Mouse (Mus musculus) intestine, embryonic 15.5 days (tissue): ENCODE results near the gene Gpr132. TPM values are rescaled to one million over a fixed set of nuclear protein-coding genes. Genes with fewer than 3 reads are reported as not detected.

ENCODE experiments used
- ATAC-seq: fragments of 200-750 bp; cut with Nextera tagmentation; 2 replicates; pipeline ENCODE4 v1.8.0; 2017; ENCODE audit warnings: moderate TSS enrichment, moderate library complexity
- H3K27ac ChIP-seq: fragments of 300-500 bp; sonication (generic); 2 replicates; pipeline ENCODE4 v1.5.1; 2015; ENCODE audit warnings: mild to moderate bottlenecking, inconsistent platforms
- H3K27me3 ChIP-seq: fragments of 300-500 bp; sonication (generic); replicated peaks from 2 replicates; pipeline ENCODE4 v1.6.1; 2015; ENCODE audit warnings: inconsistent platforms
- H3K36me3 ChIP-seq: fragments of 300-500 bp; sonication (generic); 2 replicates; pipeline ENCODE4 v1.6.1; 2015; ENCODE audit warnings: inconsistent platforms
- H3K4me1 ChIP-seq: fragments of 300-500 bp; sonication (generic); replicated peaks from 2 replicates; pipeline ENCODE4 v1.6.1; 2015; ENCODE audit warnings: inconsistent platforms
- H3K4me2 ChIP-seq: fragments of 300-500 bp; sonication (generic); replicated peaks from 2 replicates; pipeline ENCODE4 v1.6.1; 2015; ENCODE audit warnings: mild to moderate bottlenecking, inconsistent platforms
- H3K4me3 ChIP-seq: fragments of 300-500 bp; sonication (generic); replicated peaks from 2 replicates; pipeline ENCODE4 v1.5.1; 2015; ENCODE audit warnings: inconsistent platforms
- H3K9ac ChIP-seq: fragments of 300-500 bp; sonication (generic); 2 replicates; pipeline ENCODE4 v1.6.1; 2015; ENCODE audit warnings: inconsistent platforms
- H3K9me3 ChIP-seq: fragments of 300-500 bp; sonication (generic); 2 replicates; pipeline ENCODE4 v1.6.1; 2016; ENCODE audit warnings: inconsistent platforms
- WGBS: fragments of 180-500 bp; shearing (Covaris S2); methylation state at CpG from one replicate; pipeline ENCODE4 v1.1.7; 2015; 5-methylcytosine and 5-hydroxymethylcytosine counted together
- polyA plus RNA-seq: library from polyadenylated mRNA; unstranded; fragments of >200 nt; fragmentation: Nextera tagmentation; extraction: Ambion mirVana; gene quantifications from 2 replicates; pipeline ENCODE4 v1.2.1, GENCODE M21; 2015

Gpr132 gene
- polyA plus RNA-seq, 1 experiment from 2014 or later: 0.24 TPM

DNA sequence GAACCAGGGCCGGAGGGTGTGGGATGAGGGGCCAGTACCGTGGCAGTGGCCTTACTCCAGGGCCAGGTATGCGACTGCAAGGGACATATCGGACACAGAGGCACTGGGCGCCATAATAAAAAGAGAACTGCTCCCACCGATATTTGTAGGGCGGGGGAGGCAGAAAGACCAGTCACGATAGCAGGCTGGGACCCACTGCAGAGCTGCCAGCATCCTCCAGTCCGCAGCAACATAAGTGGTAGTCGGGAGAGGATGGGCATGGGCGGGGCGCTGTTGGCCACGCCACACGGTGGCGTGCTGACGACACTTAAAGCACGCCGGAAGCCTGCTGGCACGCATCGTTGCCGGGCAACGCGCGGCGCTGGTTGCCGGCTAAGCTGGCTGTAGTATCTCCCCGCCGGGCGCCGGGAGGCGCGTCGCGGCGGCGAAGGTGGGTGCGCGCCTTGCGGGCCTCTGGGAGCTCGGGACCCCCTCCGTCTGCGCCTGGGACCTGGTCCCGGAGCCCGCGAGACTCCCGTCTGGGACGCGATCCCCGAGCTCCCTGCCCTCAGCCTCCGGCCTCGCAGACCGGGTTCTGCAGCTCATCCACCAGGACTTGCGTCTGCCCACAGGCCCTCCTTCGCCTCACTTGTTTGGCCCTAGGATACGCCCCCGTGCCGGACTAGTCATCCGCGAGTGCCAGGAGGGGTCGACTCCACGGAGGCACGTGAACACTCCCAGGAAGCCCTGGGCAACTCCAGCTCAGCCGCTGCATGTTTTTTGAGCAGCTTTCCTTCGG lies 59.3 kb downstream of the Gpr132 start, which contains the start of gene Clba1:
Gene Clba1 (plus strand): TSS at position 351 of the 778 bp plus-strand sequence.
- Histone ChIP-seq H3K27ac (no peak within 1 kb of the TSS), H3K4me3 (peak within 1 kb of the TSS; percentile 58), H3K4me1 (peaks cover 14% of the 10 kb centered on the region), H3K9me3 (no peaks in the 10 kb centered on the region), H3K4me2 (peak within 1 kb of the TSS; percentile 94), H3K36me3 (no peaks in the 10 kb centered on the region), H3K9ac (peak within 1 kb of the TSS; percentile 55), H3K27me3 (no peaks in the 10 kb centered on the region; the same call in 1 of the 2 replicates)
- ATAC-seq: peak; percentile 96
- WGBS: under 1% methylated on average over 64 of the region's 64 CpGs

DNA sequence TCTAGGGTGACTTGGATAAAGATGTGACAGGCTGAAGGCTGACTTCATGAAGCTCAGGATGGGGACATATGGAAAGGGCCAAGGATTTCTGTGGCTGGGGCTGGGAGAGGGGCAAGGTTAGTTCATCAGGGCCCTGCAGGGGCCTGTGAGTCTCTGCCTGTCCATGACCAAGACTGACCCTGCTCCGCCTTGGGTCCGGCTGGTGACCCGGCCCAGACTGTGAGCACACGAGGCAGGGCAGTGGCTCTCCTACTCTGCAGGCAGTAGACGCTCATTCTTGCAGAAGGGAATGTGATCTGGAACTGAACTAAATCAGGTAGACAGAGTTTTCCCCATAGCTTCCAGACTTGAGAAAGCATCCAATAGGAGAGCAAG lies 59.8 kb downstream of the Gpr132 start:
- Histone ChIP-seq H3K9me3 (no peaks in the 10 kb centered on the region), H3K9ac (peak overlapping the region; percentile 39), H3K27me3 (no peaks in the 10 kb centered on the region; the same call in 1 of the 2 replicates), H3K4me1 (peaks cover 18% of the 10 kb centered on the region), H3K36me3 (no peaks in the 10 kb centered on the region), H3K4me3 (peak overlapping the region; percentile 58), H3K27ac (no peak overlapping the region), H3K4me2 (peak overlapping the region; percentile 94)
- WGBS: 71% methylated on average over 5 of the region's 5 CpGs
- peak; percentile 35 for ATAC-seq

DNA sequence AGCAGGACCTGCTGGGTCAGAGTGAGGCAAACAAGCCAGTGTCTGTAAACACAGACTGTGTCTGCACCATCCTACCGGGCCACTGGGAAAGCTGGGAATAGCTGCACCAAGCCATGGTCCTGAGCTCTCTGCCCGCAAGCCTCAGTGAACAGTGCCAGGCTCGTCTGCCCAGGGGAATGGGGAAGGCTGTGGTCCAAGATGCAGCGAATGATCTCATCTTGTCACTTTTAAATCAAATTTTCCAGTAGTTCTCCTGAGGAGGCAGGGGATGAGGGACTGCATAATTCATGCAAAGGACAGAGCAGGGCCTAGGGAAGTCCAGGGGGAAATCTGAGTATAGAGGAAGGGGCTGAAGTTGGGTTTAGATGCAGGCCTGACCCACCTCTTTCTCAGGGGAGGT lies 60.2 kb downstream of the Gpr132 start:
- Histone ChIP-seq H3K27ac (no peak overlapping the region), H3K4me2 (no peak overlapping the region), H3K36me3 (no peaks in the 10 kb centered on the region), H3K27me3 (no peaks in the 10 kb centered on the region; the same call in 1 of the 2 replicates), H3K9me3 (no peaks in the 10 kb centered on the region), H3K4me1 (peaks cover 18% of the 10 kb centered on the region), H3K9ac (peak overlapping the region; percentile 39; the same call in 1 of the 2 replicates), H3K4me3 (no peak overlapping the region)
- ATAC-seq: no peak
- 84% methylated on average over 4 of the region's 4 CpGs for WGBS

DNA sequence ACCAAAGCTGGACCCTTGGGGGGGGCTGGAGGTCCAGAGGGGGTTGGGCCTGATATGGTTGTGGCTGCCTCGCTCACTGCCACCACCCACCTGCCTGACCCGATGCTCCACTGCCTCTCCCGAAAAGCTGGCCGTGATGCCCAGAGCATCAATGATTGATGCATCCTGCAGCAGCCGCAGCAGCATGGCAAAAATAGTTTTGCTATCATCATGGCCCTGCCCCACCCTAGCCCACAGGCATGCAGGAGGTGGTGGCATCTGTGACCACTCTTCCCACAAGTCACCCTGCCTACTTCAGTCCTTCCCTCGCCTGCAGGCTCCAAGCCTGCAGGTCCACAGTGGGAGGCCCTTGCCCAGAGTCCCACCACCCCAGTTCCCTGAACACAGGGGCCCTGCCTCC lies 62.0 kb downstream of the Gpr132 start:
- no peaks in the 10 kb centered on the region for H3K36me3 ChIP-seq
- H3K27me3 ChIP-seq: peaks cover 8% of the 10 kb centered on the region
- 70% methylated on average over 6 of the region's 6 CpGs for WGBS
- ATAC-seq: no peak
- no peak overlapping the region for H3K9ac ChIP-seq
- no peak overlapping the region for H3K4me2 ChIP-seq
- no peaks in the 10 kb centered on the region for H3K9me3 ChIP-seq
- no peak overlapping the region for H3K27ac ChIP-seq
- peaks cover 28% of the 10 kb centered on the region for H3K4me1 ChIP-seq
- H3K4me3 ChIP-seq: no peak overlapping the region

DNA sequence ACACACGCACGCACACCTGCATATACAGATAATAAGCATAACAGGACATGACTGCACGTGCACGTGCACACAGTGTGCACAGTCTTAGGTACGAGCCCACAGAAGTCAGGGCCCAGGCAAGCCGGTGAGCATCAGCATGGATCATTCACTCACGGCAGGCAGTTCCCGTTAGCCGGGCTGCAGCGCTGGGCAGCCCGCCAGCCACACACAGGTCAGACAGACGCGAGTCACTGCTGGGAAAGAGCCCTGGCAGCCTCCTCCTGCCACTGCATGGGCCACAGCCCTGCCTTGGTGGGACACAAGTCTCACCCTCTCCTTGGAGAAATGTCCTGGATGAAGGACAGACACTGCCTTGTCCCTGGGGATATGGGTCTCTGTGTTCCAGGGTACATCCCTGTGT lies 64.0 kb downstream of the Gpr132 start:
- peaks cover 29% of the 10 kb centered on the region for H3K4me1 ChIP-seq
- H3K4me3 ChIP-seq: no peak overlapping the region
- peaks cover 8% of the 10 kb centered on the region for H3K27me3 ChIP-seq
- no peak overlapping the region for H3K9ac ChIP-seq
- no peaks in the 10 kb centered on the region for H3K9me3 ChIP-seq
- ATAC-seq: no peak
- no peak overlapping the region for H3K4me2 ChIP-seq
- H3K27ac ChIP-seq: no peak overlapping the region
- H3K36me3 ChIP-seq: no peaks in the 10 kb centered on the region
- WGBS: 42% methylated on average over 13 of the region's 13 CpGs

DNA sequence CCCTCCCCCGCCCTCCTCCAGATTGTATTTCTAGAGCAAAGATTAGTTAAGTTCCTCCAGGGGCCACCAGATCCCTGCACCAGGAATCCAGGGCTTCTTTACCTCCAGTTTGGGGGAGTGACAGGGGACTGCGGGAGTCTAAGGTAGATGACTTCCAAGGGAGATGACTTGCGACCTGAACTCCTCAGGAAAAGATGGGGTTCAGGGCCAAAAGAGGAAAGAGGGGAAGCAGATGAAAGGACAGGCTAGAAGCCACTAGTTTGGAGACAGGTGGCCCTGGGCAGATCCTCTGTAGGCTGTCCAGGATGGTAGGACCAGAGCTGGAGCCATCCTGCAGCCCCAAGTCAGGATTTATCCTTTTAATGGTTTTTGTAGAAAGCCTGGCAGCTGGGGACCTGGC lies 65.1 kb downstream of the Gpr132 start:
- peak overlapping the region; percentile 100; the same call in 1 of the 2 replicates for H3K4me2 ChIP-seq
- peaks cover 32% of the 10 kb centered on the region for H3K4me1 ChIP-seq
- WGBS: 13% methylated on average over 3 of the region's 3 CpGs
- H3K27ac ChIP-seq: no peak overlapping the region
- no peaks in the 10 kb centered on the region for H3K36me3 ChIP-seq
- no peak overlapping the region for H3K9ac ChIP-seq
- ATAC-seq: no peak
- H3K4me3 ChIP-seq: no peak overlapping the region
- H3K9me3 ChIP-seq: no peaks in the 10 kb centered on the region
- H3K27me3 ChIP-seq: peaks cover 8% of the 10 kb centered on the region

DNA sequence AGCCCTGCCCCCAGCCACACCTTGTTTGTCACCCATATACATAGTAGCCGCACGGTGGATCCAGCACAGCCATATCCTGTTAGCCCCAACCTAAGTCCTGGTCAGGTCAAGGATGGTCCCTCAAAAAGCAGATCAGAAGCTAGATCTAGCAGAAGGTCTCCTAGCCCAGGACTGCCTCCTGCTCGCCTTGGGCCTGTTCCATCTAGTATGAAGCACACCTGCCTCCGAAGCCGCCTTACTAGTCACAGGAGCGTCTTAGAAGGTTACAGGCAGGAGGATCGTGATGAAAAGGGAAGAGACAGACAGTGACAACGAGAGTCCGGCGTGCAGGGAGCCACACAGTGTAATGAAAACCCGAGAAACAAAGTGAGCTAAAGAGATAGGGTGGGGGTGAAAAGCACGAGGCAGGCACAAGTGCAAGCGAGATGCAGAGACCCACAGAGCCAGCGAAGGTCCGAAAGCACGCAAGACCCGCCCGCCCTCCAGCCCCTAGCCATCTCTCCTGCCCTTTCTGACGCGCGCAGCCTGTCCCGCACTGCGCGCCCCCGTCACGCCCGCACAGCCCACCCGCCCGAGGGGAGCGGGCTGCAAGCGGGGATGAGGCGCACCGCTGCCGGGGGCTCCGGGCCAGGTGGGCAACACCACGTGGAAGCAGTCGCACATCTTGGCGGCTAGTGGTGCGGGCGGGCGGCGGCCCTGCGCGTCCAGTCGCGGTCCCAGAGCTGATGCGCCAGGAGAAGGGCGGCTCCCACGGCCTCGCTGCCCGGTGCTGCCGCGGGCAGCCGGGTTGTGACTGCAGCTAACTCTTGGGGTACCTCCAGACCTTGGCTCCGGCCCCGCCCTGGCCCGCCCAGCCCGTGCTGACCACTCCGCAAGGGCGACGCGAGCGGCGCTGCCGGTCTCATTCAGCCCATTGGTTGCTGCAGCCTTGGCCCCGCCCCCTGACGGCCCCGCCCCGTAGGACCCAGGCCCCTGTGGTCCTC lies 65.9 kb downstream of the Gpr132 start, which contains the start of gene Ahnak2:
Gene Ahnak2 (minus strand): TSS at position 794 of the 983 bp plus-strand sequence.
- Histone ChIP-seq H3K4me3 (peak within 1 kb of the TSS; percentile 54), H3K4me1 (peaks cover 40% of the 10 kb centered on the region), H3K27ac (no peak within 1 kb of the TSS), H3K27me3 (peaks cover 8% of the 10 kb centered on the region), H3K4me2 (peak within 1 kb of the TSS; percentile 100), H3K36me3 (no peaks in the 10 kb centered on the region), H3K9me3 (no peaks in the 10 kb centered on the region), H3K9ac (peak within 1 kb of the TSS; percentile 48)
- peak; percentile 61 for ATAC-seq
- WGBS: 3% methylated on average over 67 of the region's 69 CpGs

Other genes starting within 250 kb of the Gpr132 start
- 2.1 and 2.8 TPM in 2 replicates for gene Adssl1, start 248.2 kb downstream of the Gpr132 start, polyA plus RNA-seq
- gene Siva1, start 223.5 kb downstream of the Gpr132 start, polyA plus RNA-seq: 183 and 225 TPM in 2 replicates
- 128 and 141 TPM in 2 replicates for gene Akt1, start 193.3 kb downstream of the Gpr132 start, polyA plus RNA-seq
- gene Zbtb42, start 189.4 kb downstream of the Gpr132 start, polyA plus RNA-seq: 7.5 and 10.3 TPM in 2 replicates
- 20.1 and 22.4 TPM in 2 replicates for gene Cep170b, start 147.8 kb downstream of the Gpr132 start, polyA plus RNA-seq
- gene Pld4, start 107.6 kb downstream of the Gpr132 start, polyA plus RNA-seq: 11.6 and 12.6 TPM in 2 replicates
- 2.3 and 3.0 TPM in 2 replicates for gene Ahnak2, start 65.6 kb downstream of the Gpr132 start, polyA plus RNA-seq
- gene Clba1, start 59.3 kb downstream of the Gpr132 start, polyA plus RNA-seq: 3.7 and 4.6 TPM in 2 replicates
- gene Cdca4, start 38.8 kb downstream of the Gpr132 start, polyA plus RNA-seq: 87.6 and 88.0 TPM in 2 replicates
- gene Jag2, start 61.5 kb upstream of the Gpr132 start, polyA plus RNA-seq: 3.7 and 4.1 TPM in 2 replicates
- gene Nudt14, start 73.9 kb upstream of the Gpr132 start, polyA plus RNA-seq: 91.3 and 94.7 TPM in 2 replicates
- 19.5 and 22.4 TPM in 2 replicates for gene Btbd6, start 108.3 kb upstream of the Gpr132 start, polyA plus RNA-seq
- gene Brf1, start 132.5 kb upstream of the Gpr132 start, polyA plus RNA-seq: 45.8 and 49.8 TPM in 2 replicates
- 11.7 and 12.1 TPM in 2 replicates for gene Pacs2, start 146.3 kb upstream of the Gpr132 start, polyA plus RNA-seq
- not detected in 2 replicates for gene Tex22, start 206.3 kb upstream of the Gpr132 start, polyA plus RNA-seq
- 11.3 and 11.5 TPM in 2 replicates for gene Mta1, start 230.1 kb upstream of the Gpr132 start, polyA plus RNA-seq